Mouse (Mus musculus) bone marrow macrophage, adult 2 months (primary cell): ENCODE data around the gene Fcrl5.
"Not testable (repeated sequence)": the region's sequence is repeated elsewhere in the genome, so short reads cannot be mapped to it uniquely, and the experiment has no call there.

ENCODE experiments used
- CTCF ChIP-seq: IDR thresholded peaks from 2 replicates; pipeline ENCODE4 v1.5.1; 2012; ENCODE audit warnings: low read depth, mild to moderate bottlenecking, low read length, moderate library complexity
- POLR2A ChIP-seq: IDR thresholded peaks from 2 replicates; pipeline ENCODE4 v1.6.1; 2012; ENCODE audit warnings: mild to moderate bottlenecking, low read depth, low read length, borderline replicate concordance

DNA sequence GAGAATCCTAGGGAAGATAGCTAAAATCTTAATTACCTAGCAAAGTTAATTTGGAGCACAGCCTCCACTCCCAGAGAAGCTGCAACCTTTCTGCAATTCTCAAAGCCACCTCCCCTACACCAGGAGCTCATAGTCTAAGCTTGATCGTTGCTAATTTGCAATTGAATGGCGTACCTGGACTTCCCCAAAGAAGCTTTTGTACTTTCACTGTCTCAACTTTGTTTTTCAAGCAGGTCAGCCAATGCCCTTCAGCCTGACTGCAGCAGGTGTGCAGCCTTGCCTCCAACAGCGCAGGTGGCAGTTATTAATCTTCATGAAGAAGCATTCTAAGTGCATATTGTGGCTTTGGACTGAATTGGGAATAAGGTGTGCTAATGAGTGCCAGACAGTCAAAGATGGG lies 42.4 kb downstream of the Fcrl5 start:
- not testable (repeated sequence) for TF ChIP-seq CTCF, POLR2A
